Mouse (Mus musculus) thymus, postnatal 25 days (tissue): ENCODE data around the gene A930004D18Rik.

Source experiments
- DNase-seq: peaks from one replicate; pipeline ENCODE4 v3.0.0; 2022

Gene A930004D18Rik

GRCm38 (mm10) chr2:18033166-18034108 is 4.1 kb downstream of the A930004D18Rik start:
- DNase-seq = no peak

GRCm38 (mm10) chr2:18032538-18032895 is 5.0 kb downstream of the A930004D18Rik start:
- DNase-seq = no peak

GRCm38 (mm10) chr2:18031831-18032537 is 5.6 kb downstream of the A930004D18Rik start:
- DNase-seq = no peak

GRCm38 (mm10) chr2:18031271-18031821 is 6.2 kb downstream of the A930004D18Rik start:
- DNase-seq = no peak

GRCm38 (mm10) chr2:18030581-18030980 is 7.0 kb downstream of the A930004D18Rik start:
- no peak for DNase-seq

GRCm38 (mm10) chr2:18029656-18030055 is 7.9 kb downstream of the A930004D18Rik start:
- DNase-seq = no peak

GRCm38 (mm10) chr2:18028140-18029021 is 9.2 kb downstream of the A930004D18Rik start:
- peak; percentile 68 for DNase-seq

- peak; percentile 93 for DNase-seq
These were observed 9.9 kb downstream of the A930004D18Rik start for GRCm38 (mm10) chr2:18027448-18028139.

GRCm38 (mm10) chr2:18026116-18026947 is 11.2 kb downstream of the A930004D18Rik start:
- peak; percentile 30 for DNase-seq

- no peak for DNase-seq
These were observed 11.8 kb downstream of the A930004D18Rik start for GRCm38 (mm10) chr2:18025781-18026115.

GRCm38 (mm10) chr2:18025116-18025515 is 12.4 kb downstream of the A930004D18Rik start:
- no peak for DNase-seq

GRCm38 (mm10) chr2:18022886-18023285 is 14.7 kb downstream of the A930004D18Rik start:
- DNase-seq = no peak

- no peak for DNase-seq
These were observed 18.4 kb downstream of the A930004D18Rik start for GRCm38 (mm10) chr2:18019122-18019521.

- no peak for DNase-seq
These were observed 20.2 kb downstream of the A930004D18Rik start for GRCm38 (mm10) chr2:18017321-18017720.

GRCm38 (mm10) chr2:18016639-18017038 is 20.9 kb downstream of the A930004D18Rik start:
- DNase-seq = no peak

- no peak for DNase-seq
These were observed 22.0 kb downstream of the A930004D18Rik start for GRCm38 (mm10) chr2:18015581-18015980.

GRCm38 (mm10) chr2:18012866-18013265 is 24.7 kb downstream of the A930004D18Rik start:
- DNase-seq = no peak

GRCm38 (mm10) chr2:18011226-18011625 is 26.3 kb downstream of the A930004D18Rik start:
- DNase-seq = no peak

- DNase-seq = no peak
These were observed 32.4 kb downstream of the A930004D18Rik start for GRCm38 (mm10) chr2:18005137-18005536.

- no peak for DNase-seq
These were observed 33.3 kb downstream of the A930004D18Rik start for GRCm38 (mm10) chr2:18004286-18004685.

- no peak for DNase-seq
These were observed 35.2 kb downstream of the A930004D18Rik start for GRCm38 (mm10) chr2:18002306-18002705.
